In genomic region chr13:102839741-102840482, GRCm38 (mm10) we compare ENCODE assay signal across 25 mouse cellular contexts.
A peak's percentile ranks its signal among the peaks of the same experiment; 100 is the strongest.
DNase-seq lines count a peak whose midpoint lies in the region; ATAC-seq and TF ChIP-seq lines count a peak whose summit lies in the region.
"Had no signal": no experiment of that assay in that cellular context is flagged by ENCODE, and none has a peak within 500 bp of the region (broad histone marks: within the 10 kb centered on the region; RNA-seq: fewer than 3 reads in every experiment).

No protein-coding gene starts in this region.

- H3K9ac ChIP-seq in lung, embryonic 14.5 days = no peak overlapping the region
- no peak overlapping the region for H3K9ac ChIP-seq in ES-Bruce4 (ENCODE audit: low read depth, poor library complexity, severe bottlenecking)
- H3K9ac ChIP-seq: embryonic facial prominence, embryonic 15.5 days; heart, embryonic 13.5 days; hindbrain, embryonic 14.5 days; intestine, embryonic 15.5 days; limb, embryonic 13.5 days; liver, embryonic 13.5 days; midbrain, embryonic 12.5 days; neural tube, embryonic 13.5 days had no signal

- intact Hi-C loops in heart, postnatal 10 days (cut with DNase I) = no loop called here

- H3K4me1 ChIP-seq in lung, embryonic 14.5 days (ENCODE audit: insufficient read depth) = no peaks in the 10 kb centered on the region
- H3K4me1 ChIP-seq in ES-Bruce4 (ENCODE audit: control insufficient read depth, insufficient read depth, low read length) = peaks cover 2% of the 10 kb centered on the region

- no peaks in the 10 kb centered on the region for H3K36me3 ChIP-seq in lung, embryonic 14.5 days (ENCODE audit: insufficient read depth)
- H3K36me3 ChIP-seq in ES-Bruce4 (ENCODE audit: control insufficient read depth, insufficient read depth, low read length, poor library complexity, severe bottlenecking) = no peaks in the 10 kb centered on the region
- H3K36me3 ChIP-seq: embryonic facial prominence, embryonic 15.5 days; intestine, embryonic 15.5 days; limb, embryonic 13.5 days; liver, embryonic 13.5 days; midbrain, embryonic 12.5 days; neural tube, embryonic 13.5 days had no signal

- no peak overlapping the region for H3K27ac ChIP-seq in lung, embryonic 14.5 days (ENCODE audit: low read depth)
- H3K27ac ChIP-seq in ES-Bruce4 (ENCODE audit: insufficient read depth, low read length) = peak overlapping the region; percentile 79
- H3K27ac ChIP-seq: embryonic facial prominence, embryonic 15.5 days; gastrocnemius, adult 2 months; heart, embryonic 13.5 days; hindbrain, embryonic 14.5 days; intestine, embryonic 15.5 days; layer of hippocampus, adult 2 months; limb, embryonic 13.5 days; liver, embryonic 13.5 days; midbrain, embryonic 12.5 days; neural tube, embryonic 13.5 days had no signal

- 43% methylated on average over 7 of the region's 7 CpGs for WGBS in lung, embryonic 14.5 days

- no peaks in the 10 kb centered on the region for H3K27me3 ChIP-seq in lung, embryonic 14.5 days (ENCODE audit: insufficient read depth, low read length)
- no peaks in the 10 kb centered on the region for H3K27me3 ChIP-seq in ES-Bruce4 (ENCODE audit: control insufficient read depth, insufficient read depth, low read length, poor library complexity, severe bottlenecking)
- H3K27me3 ChIP-seq: embryonic facial prominence, embryonic 15.5 days; heart, embryonic 13.5 days; intestine, embryonic 15.5 days; limb, embryonic 13.5 days; liver, embryonic 13.5 days; midbrain, embryonic 12.5 days; neural tube, embryonic 13.5 days had no signal

- TF ChIP-seq EP300 in ES-Bruce4 (IDR thresholded peaks at IDR 0.05; ENCODE audit: insufficient read depth, low read depth, low read length) = peak; percentile 70; the same call in 1 of the 2 replicates

- no peak overlapping the region for H3K4me2 ChIP-seq in lung, embryonic 14.5 days
- H3K4me2 ChIP-seq: embryonic facial prominence, embryonic 15.5 days; heart, embryonic 13.5 days; hindbrain, embryonic 14.5 days; intestine, embryonic 15.5 days; limb, embryonic 13.5 days; liver, embryonic 13.5 days; midbrain, embryonic 12.5 days; neural tube, embryonic 13.5 days had no signal

- no peaks in the 10 kb centered on the region for H3K9me3 ChIP-seq in lung, embryonic 14.5 days (ENCODE audit: low read depth, low read length)
- 0 out of 2 replicates have a peak, but pooled peaks cover under 1% of the 10 kb centered on the region for H3K9me3 ChIP-seq in ES-Bruce4 (replicated peaks; ENCODE audit: control insufficient read depth, insufficient read depth, low read length, poor library complexity, severe bottlenecking)
- H3K9me3 ChIP-seq: embryonic facial prominence, embryonic 15.5 days; heart, embryonic 13.5 days; intestine, embryonic 15.5 days; limb, embryonic 13.5 days; liver, embryonic 13.5 days; midbrain, embryonic 12.5 days; neural tube, embryonic 13.5 days had no signal

- no peak for ATAC-seq in lung, embryonic 14.5 days (ENCODE audit: insufficient read depth)
- ATAC-seq: intestine, embryonic 15.5 days had no signal

- TF ChIP-seq CTCF in lung, embryonic 14.5 days (IDR thresholded peaks at IDR 0.05; ENCODE audit: low read depth) = no peak
- TF ChIP-seq CTCF in ES-Bruce4 (IDR thresholded peaks at IDR 0.05; ENCODE audit: low read depth, low read length) = no peak

- H3K4me3 ChIP-seq in lung, embryonic 14.5 days (ENCODE audit: low read depth, low read length) = no peak overlapping the region
- H3K4me3 ChIP-seq in ES-Bruce4 (ENCODE audit: low read depth, low read length) = no peak overlapping the region
- H3K4me3 ChIP-seq: embryonic facial prominence, embryonic 15.5 days; gastrocnemius, adult 2 months; heart, embryonic 13.5 days; intestine, embryonic 15.5 days; layer of hippocampus, adult 2 months; limb, embryonic 13.5 days; liver, embryonic 13.5 days; midbrain, embryonic 12.5 days; neural tube, embryonic 13.5 days had no signal

- peak; percentile 80 for DNase-seq in heart, adult 11 months
- DNase-seq in heart, postnatal 10 days = no peak
- DNase-seq in lung, embryonic 14.5 days = peak; percentile 41
- DNase-seq in lung, adult 18-20 months = no peak
- peak; percentile 89 for DNase-seq in R1 (ENCODE audit: low read depth, low spot score)
- DNase-seq in retina, postnatal 1 day = no peak
- no peak for DNase-seq in heart, adult 9 months (ENCODE audit: low spot score in 2 of 2)
- DNase-seq: adrenal gland, postnatal 36 days; B cell, adult 2 months; cerebellum, adult 11-12 months; cerebellum, postnatal 14 days; gastrocnemius, adult 2 months; heart, postnatal 36 days; layer of hippocampus, postnatal 36 days; liver, embryonic 13.5 days; thymus, postnatal 36 days had no signal

- no peak for TF ChIP-seq POLR2A in ES-Bruce4 (IDR thresholded peaks at IDR 0.05; ENCODE audit: insufficient read depth, low read length)

Comparison
In these comparisons a context has a peak if more than half of its experiments do, and no peak if none do; other contexts are left out.
1. DNase-seq: peak in heart, adult 11 months (single experiment), lung, embryonic 14.5 days (single experiment) and R1 (single experiment); none in heart, postnatal 10 days (0 of 2), lung, adult 18-20 months (0 of 2), retina, postnatal 1 day (single experiment) and heart, adult 9 months (0 of 2).